Mouse (Mus musculus): ENCODE data around the gene F11r.

The F11r gene

GRCm38 (mm10) chr1:171438014-171438670 is 807 bp downstream of the F11r start:
- no peak for DNase-seq (ENCODE audit: low read depth)

GRCm38 (mm10) chr1:171439072-171439471 is 1.7 kb downstream of the F11r start:
- DNase-seq (ENCODE audit: low read depth) = no peak

- no peak for DNase-seq (ENCODE audit: low read depth)
These were observed 2.8 kb downstream of the F11r start for GRCm38 (mm10) chr1:171440025-171440725.

- peak; percentile 32 for DNase-seq (ENCODE audit: low read depth)
These were observed 4.4 kb downstream of the F11r start for GRCm38 (mm10) chr1:171441466-171442412.

GRCm38 (mm10) chr1:171442413-171442760 is 5.1 kb downstream of the F11r start:
- DNase-seq (ENCODE audit: low read depth) = no peak

DNA sequence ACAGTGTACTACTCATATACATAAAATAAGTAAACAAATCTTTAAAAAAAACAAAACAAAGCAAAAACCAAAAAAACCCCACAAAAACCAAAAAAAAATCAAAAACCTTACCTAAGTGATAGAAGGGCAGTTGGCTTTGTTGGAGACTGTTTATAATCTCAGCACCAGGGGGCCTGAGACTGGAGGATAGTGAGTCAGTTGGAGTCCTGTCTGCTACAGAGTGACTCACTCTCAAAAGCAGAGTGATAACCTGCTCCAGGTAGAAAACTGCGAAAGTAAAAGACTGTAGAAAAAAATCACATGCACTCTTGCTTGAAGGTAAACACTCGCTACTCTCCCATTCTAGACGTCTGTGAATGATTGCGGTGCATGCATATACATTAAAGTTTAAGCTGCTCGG is 7.7 kb downstream of the F11r start:
- no peak for DNase-seq (ENCODE audit: low read depth)

DNA sequence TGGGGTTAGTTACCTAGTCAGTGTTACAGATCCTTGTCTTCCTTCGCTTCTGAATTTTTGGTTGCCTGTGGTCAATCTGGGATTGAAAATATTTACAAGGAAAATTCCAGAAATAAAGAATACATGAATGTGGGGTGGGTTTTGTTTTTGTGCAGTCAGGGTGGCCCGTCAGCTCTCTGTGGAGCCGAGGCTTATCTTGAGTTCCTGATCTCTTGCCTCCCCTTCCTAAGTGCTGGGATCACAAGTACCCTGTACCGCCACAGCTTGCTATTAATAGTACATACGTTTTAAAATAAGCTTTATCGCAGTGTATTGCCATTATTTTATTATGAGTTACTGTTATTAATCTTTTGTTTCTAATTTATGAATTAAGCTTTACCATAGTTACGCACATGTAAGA is 9.5 kb downstream of the F11r start:
- DNase-seq (ENCODE audit: low read depth) = no peak

GRCm38 (mm10) chr1:171447692-171448091 is 10.4 kb downstream of the F11r start:
- no peak for DNase-seq (ENCODE audit: low read depth)

GRCm38 (mm10) chr1:171450062-171450461 is 12.7 kb downstream of the F11r start:
- DNase-seq (ENCODE audit: low read depth) = no peak

- no peak for DNase-seq (ENCODE audit: low read depth)
These were observed 13.7 kb downstream of the F11r start for GRCm38 (mm10) chr1:171451001-171451400.

DNA sequence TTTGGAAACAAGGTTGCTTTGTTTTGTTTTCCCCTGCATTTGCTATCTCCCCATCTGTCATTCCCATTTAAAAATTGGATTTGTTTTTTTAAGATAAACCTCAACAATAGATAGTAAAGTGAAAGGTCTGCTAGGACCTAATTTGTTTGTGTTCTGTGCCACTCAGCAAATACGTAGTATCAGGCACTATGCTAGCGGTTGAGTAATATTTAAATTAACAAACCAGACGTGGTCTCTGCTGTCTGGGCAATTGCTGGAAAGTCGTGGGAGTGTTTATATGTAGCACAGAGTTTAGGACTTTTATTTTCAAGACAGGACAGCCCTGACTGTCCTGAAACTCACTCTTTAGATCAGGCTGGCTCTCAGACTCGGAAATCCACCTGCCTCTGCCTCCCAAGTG is 15.2 kb downstream of the F11r start:
- no peak for DNase-seq (ENCODE audit: low read depth)

- no peak for DNase-seq (ENCODE audit: low read depth)
These were observed 15.6 kb downstream of the F11r start for GRCm38 (mm10) chr1:171452923-171453322.

- no peak for DNase-seq (ENCODE audit: low read depth)
These were observed 17.6 kb downstream of the F11r start for GRCm38 (mm10) chr1:171454926-171455325.

- DNase-seq (ENCODE audit: low read depth) = no peak
These were observed 20.2 kb downstream of the F11r start for GRCm38 (mm10) chr1:171457568-171457967.

DNA sequence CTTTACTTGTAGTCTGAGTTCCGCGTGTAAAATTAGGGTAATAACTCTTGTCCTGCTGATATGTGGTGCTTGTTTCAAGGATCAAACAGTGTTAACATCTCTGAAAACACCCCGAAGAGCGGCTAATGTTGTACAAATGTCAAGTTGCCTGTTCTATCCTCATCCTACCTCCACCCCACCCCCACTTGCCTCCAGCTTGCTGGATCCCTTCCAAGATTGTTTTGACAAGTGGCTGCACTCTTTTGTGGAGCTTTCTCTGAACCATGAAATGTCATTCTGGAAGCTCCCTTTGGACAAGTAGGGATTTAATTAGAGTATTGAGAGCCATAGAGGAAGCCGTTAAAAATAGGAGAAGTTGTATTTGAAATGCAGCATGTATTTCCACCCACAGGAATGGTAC is 22.5 kb downstream of the F11r start:
- no peak for DNase-seq (ENCODE audit: low read depth)

DNA sequence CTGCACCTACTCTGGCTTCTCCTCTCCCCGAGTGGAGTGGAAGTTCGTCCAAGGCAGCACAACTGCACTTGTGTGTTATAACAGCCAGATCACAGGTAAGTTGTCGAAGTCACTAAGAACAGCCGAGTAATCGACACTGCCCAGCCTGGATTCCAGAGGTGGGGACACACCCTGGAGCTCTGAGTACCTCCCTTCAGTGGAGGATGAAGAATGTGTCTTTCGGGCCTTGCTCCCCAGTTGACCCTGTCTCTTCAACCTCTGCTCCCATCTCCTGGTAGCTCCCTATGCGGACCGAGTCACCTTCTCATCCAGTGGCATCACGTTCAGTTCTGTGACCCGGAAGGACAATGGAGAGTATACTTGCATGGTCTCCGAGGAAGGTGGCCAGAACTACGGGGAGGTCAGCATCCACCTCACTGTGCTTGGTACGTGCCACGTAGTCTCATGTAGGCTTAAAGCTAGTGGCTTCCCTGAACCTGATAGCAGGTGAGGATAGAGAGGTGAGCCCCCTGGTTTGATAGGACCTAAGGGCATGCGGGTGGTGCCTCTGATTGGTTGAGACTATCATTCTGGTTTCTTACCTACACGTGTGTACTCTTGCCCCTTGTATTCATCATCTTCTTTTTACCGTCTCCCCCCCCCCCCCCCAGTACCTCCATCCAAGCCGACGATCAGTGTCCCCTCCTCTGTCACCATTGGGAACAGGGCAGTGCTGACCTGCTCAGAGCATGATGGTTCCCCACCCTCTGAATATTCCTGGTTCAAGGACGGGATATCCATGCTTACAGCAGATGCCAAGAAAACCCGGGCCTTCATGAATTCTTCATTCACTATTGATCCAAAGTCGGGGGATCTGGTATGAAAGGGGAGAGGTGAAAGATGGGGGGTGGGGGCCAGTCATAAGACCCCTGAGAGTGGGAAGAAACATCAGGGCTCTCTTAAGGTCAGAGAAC is 23.5 kb downstream of the F11r start:
- DNase-seq (ENCODE audit: low read depth) = no peak

GRCm38 (mm10) chr1:171463133-171463532 is 25.8 kb downstream of the F11r start:
- DNase-seq (ENCODE audit: low read depth) = no peak

GRCm38 (mm10) chr1:171465749-171466412 is 28.5 kb downstream of the F11r start:
- no peak for DNase-seq (ENCODE audit: low read depth)

- DNase-seq (ENCODE audit: low read depth) = no peak
These were observed 29.2 kb downstream of the F11r start for GRCm38 (mm10) chr1:171466565-171466964.

- DNase-seq (ENCODE audit: low read depth) = no peak
These were observed 32.3 kb downstream of the F11r start for GRCm38 (mm10) chr1:171469678-171470077.

- DNase-seq (ENCODE audit: low read depth) = peak; percentile 46
These were observed 33.1 kb downstream of the F11r start for GRCm38 (mm10) chr1:171470371-171470871.

Data from c-Kit-positive CD71-negative TER-119-negative erythroid progenitor cells, embryonic 14.5 days (primary cell).